Mouse (Mus musculus): ENCODE measurements around the gene Dapk1.

Dapk1 gene

DNA sequence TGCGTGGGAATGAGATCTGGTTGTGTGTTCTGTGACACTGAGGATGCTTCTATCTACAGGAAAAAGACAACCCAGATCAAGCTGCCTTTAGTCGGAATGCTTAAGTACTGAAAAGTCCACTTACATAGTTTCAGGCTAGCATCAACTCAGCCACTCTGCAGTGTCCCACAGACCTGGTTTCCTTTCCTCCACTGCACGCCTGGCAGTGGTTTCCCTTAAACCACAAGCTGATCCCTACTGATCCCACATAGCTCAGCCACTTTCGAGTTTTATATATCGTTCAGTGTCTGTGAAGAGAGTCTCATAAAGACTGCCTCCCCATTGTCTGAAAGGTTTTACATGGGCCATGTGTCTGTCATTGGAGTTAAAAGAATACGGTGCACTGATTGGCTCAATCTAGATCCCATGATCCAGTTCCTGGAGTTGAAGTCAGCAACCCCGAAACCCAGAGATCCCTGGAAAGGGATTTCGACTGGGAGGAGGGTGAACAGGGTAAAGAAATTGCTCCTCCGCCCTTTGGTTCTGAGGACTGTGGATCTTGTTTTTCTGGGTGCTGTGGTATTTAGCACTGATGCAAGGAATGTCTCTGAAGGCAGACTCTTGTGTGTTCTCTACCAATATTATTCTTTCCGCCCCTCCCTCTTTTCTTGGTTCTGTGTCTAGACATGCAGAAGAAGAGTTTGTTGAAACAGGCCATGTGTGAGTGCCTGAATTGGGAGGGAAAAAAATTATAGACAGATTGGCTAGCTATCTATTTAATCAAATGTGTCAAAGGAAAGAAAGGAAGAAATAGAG is 93.6 kb downstream of the Dapk1 start:
- DNase-seq (ENCODE audit: low spot score) = no peak

DNA sequence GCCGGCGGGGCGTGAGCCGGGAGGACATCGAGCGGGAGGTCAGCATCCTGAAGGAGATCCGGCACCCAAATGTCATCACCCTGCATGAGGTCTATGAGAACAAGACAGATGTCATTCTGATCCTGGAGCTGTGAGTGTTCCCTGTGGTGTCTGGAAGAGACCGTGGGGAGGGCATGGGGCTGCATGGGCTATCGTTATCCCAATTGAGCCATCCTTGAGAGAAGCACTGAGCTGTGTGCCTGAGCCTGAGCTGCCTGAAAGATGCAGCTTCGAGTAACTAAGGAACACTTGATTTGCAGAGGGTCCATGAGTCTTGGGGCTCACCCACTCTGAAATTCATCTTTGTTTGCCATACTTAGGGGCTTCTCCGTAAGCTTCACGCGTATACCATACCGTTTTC is 94.6 kb downstream of the Dapk1 start:
- no peak for DNase-seq (ENCODE audit: low spot score)

DNA sequence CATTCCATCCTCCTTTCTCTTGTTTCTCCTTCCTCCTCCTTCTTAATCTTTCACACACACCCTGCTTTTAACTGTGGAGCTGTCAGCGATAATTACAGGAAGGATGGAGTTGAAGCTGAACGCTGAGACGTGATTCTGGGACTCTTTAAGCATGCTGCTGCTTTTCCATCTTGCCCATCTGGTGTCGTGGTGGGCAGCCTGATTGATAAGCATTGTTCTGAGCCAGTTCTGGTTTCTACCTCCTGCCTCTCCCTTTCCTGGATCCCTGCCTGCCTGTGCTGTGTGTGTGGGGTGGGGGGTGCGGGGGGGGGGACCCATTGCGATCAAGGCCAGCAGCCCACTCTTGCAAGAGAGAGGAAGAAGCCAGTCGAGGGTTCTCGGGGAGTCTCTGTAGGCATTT is 95.0 kb downstream of the Dapk1 start:
- DNase-seq (ENCODE audit: low spot score) = no peak

DNA sequence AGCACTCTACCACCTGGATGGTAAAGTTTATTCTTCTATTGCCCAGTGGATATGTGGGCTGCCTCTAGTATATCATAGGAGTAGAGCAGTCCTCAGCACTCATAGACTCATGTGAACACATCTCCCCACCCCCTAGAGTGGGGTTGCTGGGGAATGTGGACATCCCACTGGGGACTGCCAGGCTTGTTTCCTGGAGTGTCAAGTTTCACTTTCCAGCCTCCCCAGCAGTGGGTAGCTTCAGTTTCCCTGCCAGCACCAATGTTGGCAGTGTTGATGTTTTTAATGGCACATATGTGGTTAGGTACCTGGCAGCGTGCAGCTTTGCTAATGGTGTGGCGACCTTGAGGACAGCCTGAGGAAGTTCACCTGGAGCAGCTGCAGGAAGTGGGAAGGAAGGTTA is 96.3 kb downstream of the Dapk1 start:
- no peak for DNase-seq (ENCODE audit: low spot score)

DNA sequence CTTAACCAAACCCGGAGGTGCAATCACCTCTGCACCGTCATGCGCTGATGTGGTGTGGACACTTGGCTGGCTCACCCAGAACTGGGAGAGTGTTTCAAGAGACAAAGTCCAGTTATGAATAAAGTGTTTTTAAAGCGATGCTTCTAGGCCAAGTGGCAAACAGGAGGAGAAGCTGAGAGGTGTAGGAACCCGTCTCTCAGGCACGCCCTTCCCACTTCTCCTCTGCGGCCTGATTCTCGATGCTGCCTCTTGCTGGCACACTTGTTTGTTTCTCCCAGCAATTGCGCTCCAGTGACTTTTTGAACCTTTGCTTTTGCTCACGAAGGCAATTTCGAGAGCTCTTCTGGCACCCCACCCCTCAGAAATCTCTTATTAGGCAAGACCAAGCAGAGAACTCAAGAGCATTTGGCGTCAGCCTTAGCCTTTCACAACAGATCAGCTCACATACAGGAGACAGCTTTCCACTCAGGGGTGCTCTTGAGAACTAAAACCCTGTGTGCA is 100.0 kb downstream of the Dapk1 start:
- DNase-seq (ENCODE audit: low spot score) = no peak

DNA sequence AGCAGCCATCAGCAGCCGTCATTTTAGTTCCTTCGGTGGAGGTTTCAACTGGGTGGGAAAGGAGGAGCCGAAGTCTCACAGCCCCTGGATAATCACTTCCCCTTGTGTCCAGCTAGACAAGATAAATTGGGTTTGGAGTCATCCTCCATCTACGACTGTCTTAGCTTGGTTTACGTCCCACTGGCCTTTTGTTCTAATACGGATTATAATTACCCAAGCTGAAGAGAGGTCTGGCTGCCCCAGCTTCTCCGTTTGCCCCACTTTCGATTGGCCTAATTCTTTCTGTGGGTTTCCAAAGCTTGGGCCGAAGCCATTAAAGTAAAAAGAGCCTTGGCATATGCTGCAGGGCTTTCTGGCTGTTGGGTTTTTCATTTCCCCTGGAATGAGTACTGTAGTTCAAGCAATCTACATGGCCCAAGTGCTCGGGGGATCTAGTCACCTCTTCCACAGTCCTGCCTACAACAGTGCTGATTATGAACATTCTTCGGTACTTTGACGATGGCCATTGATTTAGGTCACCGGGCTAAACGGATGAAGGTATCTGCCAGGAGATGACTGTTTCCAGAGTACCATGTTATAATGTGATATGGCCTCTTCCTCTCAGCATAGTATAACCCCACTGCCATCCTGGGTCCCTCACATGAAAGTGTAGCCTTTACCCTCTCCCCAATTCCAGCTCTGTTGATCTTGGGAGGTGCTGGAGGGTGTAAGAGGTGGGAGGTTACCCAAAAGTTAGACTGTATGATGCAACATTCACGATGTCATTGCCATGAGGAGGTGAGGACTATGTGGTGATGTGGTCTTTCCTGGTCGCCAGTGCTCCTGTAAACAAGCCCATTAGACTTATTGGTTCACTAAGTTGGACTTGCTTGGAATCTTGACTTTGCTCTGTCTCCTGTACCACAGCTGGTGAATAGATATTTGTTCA is 106.1 kb downstream of the Dapk1 start:
- DNase-seq (ENCODE audit: low spot score) = no peak

DNA sequence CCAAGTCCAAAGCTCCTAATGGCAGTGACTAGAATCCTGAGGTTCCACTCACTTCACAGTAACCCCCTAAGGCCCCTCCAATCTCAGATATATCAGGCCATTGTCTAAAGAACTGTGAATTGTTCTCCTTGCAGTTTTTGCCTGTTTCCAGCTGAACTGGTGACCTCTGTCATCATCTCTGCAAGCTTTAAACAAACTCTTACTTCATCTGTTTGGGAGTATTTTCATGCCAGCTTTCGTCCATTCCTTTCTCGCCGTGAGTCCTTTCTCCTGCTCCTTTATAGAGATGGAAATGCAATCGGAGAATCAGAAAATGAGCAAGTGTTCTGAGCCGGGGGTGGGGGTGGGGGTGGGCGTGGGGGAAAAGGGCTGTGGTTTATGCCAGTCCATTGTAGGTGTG is 107.4 kb downstream of the Dapk1 start:
- DNase-seq (ENCODE audit: low spot score) = no peak

DNA sequence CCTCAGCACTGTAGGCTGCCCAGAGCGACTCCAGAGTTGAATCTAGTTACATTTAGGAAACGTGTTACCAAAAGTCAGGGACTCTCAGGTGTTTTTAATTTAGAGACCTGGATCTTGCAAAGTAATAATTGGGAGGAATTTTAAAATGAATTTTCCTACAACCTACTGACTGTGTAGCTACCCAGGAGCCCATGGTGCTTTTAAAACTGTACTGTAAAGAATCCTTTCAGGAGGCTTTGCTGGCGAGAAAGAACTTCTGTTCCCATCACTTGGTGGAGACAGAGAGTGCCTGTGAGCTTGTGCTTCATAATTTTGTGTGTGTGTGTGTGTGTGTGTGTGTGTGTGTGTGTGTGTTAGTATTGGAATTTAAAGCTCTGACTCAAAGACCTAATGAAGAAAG is 109.2 kb downstream of the Dapk1 start:
- no peak for DNase-seq (ENCODE audit: low spot score)

DNA sequence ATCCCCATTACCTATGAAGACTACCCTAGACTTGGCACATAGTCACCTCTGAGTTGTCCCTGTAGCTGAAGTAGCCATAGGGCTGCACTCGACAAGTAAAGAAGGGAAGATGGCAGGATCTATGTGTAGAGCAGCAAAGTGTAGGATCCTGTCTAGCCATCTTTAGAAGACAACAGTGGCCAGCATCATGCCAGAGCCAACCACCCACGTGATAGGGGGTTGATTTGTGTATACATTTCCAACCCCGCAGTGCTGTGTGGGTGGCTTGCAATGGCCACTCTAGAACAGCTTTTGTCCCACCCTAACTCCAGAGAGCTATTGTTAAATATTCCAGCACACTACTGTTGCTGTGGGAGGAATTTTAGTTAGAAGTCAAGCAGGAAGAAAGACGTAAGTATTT is 111.8 kb downstream of the Dapk1 start:
- DNase-seq (ENCODE audit: low spot score) = no peak

DNA sequence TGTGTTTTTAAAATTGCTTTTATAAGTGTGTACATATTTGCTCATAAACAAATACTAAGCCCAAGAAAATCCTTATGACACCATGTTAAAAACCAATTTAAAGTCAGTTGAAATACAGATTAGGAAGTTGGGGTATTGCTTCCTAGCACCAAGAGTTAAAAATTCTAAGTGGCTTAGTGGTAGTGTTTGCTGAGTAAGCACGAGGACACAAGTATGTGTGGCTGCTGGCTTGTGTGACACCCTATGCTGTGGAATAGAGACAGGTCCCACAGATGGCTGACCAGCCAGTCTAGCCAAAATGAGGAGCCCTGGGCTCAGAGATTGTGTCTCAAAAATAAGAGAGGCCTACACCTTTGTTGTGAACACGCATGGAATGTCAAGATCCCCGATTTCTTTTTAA is 114.4 kb downstream of the Dapk1 start:
- DNase-seq (ENCODE audit: low spot score) = no peak

DNA sequence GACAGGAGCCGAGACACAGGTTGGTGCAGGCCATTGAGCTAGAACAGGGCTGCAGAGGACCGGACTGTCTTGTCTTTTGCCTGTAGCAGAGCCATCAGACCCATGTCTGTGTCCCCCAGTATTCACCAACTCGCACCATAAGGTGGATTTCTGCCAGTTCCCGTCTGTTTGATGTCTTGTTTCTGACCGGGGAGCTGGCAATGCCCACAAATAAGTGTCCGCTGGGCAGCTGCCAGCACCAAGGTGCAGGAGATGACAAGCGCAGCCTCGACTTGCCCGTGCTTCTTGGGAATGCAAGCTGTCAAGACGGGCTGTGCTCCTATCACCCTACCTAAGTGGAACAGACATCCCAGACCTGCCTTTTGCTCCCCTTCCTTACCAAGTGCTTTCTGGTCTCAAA is 115.7 kb downstream of the Dapk1 start:
- no peak for DNase-seq (ENCODE audit: low spot score)

DNA sequence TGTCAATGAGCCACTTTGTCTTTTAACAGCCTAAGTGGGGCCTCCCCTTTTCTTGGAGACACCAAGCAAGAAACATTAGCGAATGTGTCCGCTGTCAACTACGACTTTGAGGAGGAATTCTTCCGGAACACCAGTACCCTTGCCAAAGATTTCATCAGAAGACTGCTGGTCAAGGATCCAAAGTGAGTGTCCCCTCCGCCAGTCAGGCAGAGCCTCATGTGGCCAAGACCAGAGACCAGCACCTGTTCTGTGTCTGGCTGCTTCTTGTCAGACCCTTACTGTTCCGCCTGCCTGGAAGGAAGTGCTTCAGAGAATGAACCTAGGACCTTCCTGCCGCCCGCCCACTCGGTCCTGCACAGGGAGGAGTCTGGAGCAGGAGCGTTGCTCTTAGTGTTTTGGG is 117.8 kb downstream of the Dapk1 start:
- no peak for DNase-seq (ENCODE audit: low spot score)

DNA sequence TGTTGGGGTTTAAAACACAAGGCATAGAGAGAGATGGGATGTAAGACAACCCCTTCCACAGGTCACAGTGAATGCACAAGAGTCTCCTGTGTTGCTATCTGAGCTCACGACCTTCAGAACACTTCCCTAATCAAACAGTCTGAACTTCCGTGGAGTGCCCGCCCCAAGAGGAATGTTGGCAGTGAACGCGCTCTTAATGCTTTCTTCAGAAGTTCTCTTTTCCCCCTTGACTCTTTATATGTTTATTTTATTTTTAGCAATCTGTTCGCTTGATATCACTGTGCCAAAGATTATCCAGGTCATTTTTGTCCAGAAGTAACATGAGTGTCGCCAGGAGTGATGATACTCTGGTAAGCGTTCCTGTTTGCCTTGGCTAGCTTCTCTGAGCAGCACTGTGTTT is 121.0 kb downstream of the Dapk1 start:
- DNase-seq (ENCODE audit: low spot score) = no peak

DNA sequence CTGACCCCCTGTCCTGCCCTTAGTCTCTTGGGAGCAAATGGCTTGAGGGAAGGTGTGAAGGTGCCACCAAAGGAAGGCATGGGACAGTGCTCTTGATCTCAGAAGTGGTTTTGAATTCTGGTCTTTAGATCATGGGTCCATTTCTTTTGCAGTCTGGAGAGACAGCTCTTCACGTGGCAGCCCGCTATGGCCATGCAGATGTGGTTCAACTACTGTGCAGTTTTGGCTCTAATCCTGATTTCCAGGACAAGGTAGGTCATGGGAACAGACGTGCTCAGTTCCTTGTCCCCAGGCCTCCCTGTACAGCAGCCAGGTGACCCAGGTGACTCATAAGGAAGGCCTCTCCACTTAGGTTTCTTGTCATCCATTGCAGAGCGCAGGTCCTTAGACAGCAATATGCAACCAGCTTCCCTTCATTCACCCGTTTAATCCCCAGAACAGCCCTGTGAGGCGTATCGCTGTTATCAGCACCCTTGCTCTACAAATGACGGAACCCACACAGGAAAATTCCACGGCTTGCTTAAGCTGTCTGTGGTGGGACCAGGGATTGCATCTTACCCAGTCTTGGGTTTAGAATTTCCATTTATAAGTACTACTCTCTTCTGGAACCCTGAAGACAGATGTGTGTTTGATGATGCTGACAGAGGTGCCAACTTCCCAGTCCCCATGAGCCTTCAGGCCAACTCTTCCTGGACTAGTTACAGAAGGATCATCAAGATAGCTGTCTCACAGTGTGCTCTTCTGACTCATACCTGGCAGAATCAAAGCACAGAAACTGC is 126.7 kb downstream of the Dapk1 start:
- no peak for DNase-seq (ENCODE audit: low spot score)

DNA sequence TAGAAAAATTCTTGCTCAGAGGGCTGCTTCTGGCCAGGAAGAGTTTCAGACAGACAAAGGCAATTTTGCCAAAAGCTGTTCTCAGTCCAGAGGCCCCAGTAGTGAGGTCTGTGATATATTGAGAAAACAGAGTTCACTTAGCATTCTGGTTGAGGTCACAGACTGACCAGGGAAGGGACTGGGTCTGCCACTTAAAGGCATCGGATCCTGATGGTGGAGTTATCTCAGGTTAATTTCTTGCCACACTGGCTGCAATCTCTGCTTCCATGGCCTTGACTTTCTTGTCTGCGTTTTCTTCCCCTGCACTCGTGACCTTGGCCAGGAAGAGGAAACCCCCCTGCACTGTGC is 127.3 kb downstream of the Dapk1 start:
- DNase-seq (ENCODE audit: low spot score) = no peak

DNA sequence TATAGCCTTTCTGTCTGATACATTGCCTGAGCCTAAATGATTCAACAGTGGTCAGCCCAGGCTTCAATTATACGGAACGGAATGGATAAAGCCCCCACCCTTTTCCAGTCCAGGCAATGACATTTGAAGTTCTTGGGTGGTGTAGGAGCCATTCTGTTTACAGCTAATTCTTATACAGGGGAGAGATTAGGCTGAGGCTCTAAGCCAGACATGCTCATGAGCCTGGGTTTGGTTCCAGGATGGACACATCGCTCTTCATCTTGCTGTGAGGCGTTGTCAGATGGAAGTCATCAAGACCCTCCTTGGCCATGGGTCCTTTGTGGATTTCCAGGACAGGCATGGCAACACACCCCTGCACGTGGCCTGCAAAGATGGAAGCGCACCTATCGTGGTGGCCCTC is 128.8 kb downstream of the Dapk1 start:
- DNase-seq (ENCODE audit: low spot score) = no peak

DNA sequence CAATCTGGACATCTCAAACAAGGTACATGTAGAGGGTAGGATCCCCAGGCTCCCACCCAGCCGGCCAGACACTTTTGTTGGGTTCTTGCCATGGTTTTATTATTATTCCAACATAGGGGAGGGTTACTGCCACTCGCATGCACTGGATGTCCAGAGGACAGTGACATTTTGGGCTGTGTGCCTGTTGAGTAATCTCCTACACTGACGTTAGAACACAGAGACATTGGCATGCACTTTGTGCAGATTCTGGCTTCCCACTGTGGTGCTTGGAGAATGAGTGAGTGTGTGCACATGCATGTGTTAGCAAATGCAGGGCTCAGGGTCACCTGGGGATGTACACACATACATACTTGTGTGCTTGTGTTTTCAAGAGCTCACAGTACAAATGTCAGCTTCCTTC is 129.3 kb downstream of the Dapk1 start:
- DNase-seq (ENCODE audit: low spot score) = no peak

DNA sequence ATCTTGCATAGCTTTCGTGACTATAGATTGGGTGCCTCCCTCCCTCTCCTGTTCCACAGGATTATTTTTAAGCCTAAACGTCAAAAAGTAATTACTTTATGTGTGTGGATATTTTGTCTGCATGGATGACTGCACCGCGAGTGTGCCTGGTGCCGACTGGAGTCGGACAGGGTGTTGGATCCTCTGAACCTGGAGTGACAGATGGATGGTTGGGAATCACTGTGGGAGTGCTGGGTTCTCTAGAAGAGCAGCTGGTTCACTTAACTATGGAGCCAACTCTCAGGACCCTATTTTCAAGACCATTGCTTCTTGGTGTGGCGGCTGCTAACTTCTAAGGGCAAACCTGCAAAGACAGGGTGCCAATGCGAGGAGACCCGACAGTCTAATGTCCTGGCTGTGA is 133.6 kb downstream of the Dapk1 start:
- DNase-seq (ENCODE audit: low spot score) = no peak

DNA sequence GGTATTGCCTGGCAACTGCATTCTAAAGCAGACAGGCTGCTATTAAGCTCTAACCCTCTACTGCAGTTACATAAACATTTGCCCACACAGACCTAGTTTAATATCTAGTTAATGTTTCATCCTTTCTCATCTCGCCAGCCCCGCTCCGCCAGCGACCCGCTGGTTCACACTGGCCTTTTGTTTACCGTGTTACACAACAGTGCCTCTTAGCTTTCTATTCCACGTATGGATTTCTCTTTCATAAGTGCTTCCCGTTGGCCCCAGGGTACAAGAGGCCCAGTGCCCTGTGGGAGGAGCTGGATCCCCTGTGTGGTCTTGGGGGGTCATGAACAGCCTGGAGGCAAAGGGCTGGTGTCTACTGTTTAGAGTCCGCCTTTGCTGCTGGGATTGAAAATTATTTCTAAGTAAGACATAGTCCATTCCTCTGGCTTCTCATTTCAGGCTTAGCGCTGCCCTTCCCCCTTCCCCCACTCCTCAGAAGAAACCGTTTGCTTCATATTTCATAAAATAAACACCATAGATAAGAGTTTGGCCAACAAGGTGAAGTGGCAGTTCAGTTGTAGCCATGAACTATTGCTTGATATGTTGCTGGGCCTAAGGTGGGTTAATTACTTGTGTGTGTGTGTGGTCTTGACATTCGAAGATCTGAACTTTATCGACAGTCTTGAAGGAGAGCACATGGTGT is 134.8 kb downstream of the Dapk1 start:
- no peak for DNase-seq (ENCODE audit: low spot score)

DNA sequence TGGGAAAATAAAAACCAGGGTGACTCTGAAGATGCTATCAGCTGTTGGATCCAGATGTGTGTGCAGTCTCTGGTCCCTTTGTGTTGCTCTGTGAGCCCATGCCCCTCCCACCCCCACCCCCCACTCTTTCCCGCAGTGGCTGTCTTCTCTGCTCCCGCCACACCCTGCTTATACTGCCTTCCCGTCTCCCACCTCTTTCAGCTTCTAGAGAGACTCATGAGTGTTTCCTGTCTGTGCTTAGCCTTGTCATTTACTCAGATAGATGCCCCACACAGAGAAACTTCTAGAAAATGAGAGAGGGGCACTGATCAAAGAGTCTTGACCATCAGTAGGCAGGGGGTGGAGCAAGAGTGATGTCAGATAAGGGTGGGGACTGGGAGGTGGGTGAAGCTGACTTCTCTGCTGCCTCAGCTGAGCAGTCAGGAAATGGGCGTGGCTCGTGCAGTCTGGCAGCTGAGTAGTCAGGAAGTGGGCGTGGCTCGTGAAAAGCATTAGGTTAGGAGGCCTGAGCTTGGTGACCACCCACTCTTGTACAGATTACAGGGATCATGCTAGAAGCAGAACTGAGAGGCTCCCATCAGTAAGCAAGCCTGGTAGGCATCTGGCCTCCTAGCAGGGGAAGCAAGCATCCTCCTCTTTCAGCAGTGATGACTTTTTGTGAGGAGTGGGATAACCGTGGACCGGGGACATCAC is 136.0 kb downstream of the Dapk1 start:
- DNase-seq (ENCODE audit: low spot score) = peak; percentile 84

DNA sequence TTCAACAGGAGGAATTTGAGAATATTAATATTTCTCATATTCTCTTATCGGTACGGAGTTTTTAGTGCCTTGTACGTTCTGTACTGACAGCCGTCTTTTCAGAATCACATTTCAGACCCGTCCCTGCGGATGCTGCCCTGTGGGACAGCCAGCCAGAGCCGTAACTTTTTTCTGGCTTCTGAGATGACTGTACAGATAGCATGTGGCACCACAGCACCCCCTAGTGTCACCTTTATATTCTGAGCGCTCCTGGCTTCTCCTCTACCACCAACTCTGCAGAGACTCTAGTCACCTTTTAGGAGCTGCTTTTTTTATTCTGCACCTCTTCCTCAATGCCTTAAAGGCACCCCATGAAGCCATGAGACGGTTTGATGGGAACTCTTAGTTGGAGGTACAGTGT is 136.7 kb downstream of the Dapk1 start:
- peak; percentile 71 for DNase-seq (ENCODE audit: low spot score)

All from T-cell, adult 2 months (primary cell).